Mouse (Mus musculus): ENCODE measurements around the gene Wipi2. TPM values are rescaled to one million over a fixed set of nuclear protein-coding genes. Genes with fewer than 3 reads are reported as not detected.
A peak's percentile ranks its signal among the peaks of the same experiment; 100 is the strongest.

Gene Wipi2
- total and polyA plus RNA-seq, 3 experiments: 38.6 to 74.7 (median 53.6) TPM

DNA sequence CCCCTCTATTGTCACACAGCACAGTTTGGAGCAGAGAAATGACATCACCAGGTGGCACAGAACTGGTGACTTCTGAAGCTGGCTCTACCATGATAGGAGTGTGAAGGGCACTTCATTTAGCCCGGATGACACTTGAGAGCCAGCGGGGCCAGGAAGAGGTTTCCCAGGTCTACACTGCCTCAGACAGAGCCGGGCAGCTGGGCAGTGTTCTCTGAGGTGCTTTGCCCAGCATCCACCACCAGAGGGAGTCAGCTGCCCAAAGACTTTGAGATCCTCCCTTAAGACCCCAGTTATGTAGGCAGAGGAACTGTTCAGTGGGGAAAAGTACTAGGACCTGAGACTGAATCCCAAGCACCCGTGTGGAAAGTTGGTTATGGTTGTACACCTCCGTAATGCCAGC, 46.0 kb upstream of the Wipi2 start:
- H3K4me3 ChIP-seq (ENCODE audit: control insufficient read depth in 1 of 2, insufficient read depth in 1 of 2, low read depth in 2 of 2, low read length in 2 of 2): no peak overlapping the region
- H3K9me3 ChIP-seq (replicated peaks; ENCODE audit: insufficient read depth, low read length): no peaks in the 10 kb centered on the region
- H3K9ac ChIP-seq (ENCODE audit: control insufficient read depth, low read depth, low read length, poor library complexity, severe bottlenecking): no peak overlapping the region
- H3K27ac ChIP-seq (ENCODE audit: control insufficient read depth, low read depth, low read length): no peak overlapping the region
- H3K4me1 ChIP-seq (ENCODE audit: control insufficient read depth in 1 of 2, insufficient read depth in 2 of 2, low read length in 2 of 2): peaks cover 0 to 6% of the 10 kb centered on the region in 2 experiments; a peak in 1 of 4 replicates
- DNase-seq (ENCODE audit: low read depth, low spot score): peak; percentile 62
- H3K27me3 ChIP-seq (ENCODE audit: control insufficient read depth in 1 of 2, insufficient read depth in 2 of 2, low read length in 2 of 2): no peaks in the 10 kb centered on the region
- TF ChIP-seq BHLHE40 (IDR thresholded peaks at IDR 0.05; ENCODE audit: borderline replicate concordance, low read depth, low read length): no peak
- no peak for TF ChIP-seq POLR2A (IDR thresholded peaks at IDR 0.05; ENCODE audit: control insufficient read depth in 1 of 2, insufficient read depth in 1 of 2, low read depth in 1 of 2, low read length in 2 of 2, poor library complexity in 1 of 2)
- no peak for TF ChIP-seq CHD2 (IDR thresholded peaks at IDR 0.05; ENCODE audit: low read length)
- TF ChIP-seq NELFE (IDR thresholded peaks at IDR 0.05; ENCODE audit: low read depth, low read length): no peak
- no peak for TF ChIP-seq GATA1 (IDR thresholded peaks at IDR 0.05; ENCODE audit: low read depth, low read length)
- TF ChIP-seq SIN3A (IDR thresholded peaks at IDR 0.05; ENCODE audit: low read length): no peak
- TF ChIP-seq NRF1 (IDR thresholded peaks at IDR 0.05; ENCODE audit: insufficient read depth, low read depth, low read length, poor library complexity, severe bottlenecking): no peak
- TF ChIP-seq KAT2A (conservative IDR thresholded peaks at IDR 0.05; ENCODE audit: low read depth, low read length): no peak
- TF ChIP-seq CTCF (IDR thresholded peaks at IDR 0.05 in 2 of 3, conservative IDR thresholded peaks at IDR 0.05 in 1 of 3; ENCODE audit: control insufficient read depth in 1 of 3, insufficient read depth in 1 of 3, low read depth in 2 of 3, low read length in 3 of 3, poor library complexity in 1 of 3, severe bottlenecking in 1 of 3): peak; percentile 82 to 87 (median 86)
- TF ChIP-seq USF2 (IDR thresholded peaks at IDR 0.05; ENCODE audit: borderline replicate concordance in 1 of 2, insufficient read depth in 1 of 2, low read depth in 1 of 2, low read length in 2 of 2): no peak
- no peak for TF ChIP-seq POLR2AphosphoS5 (IDR thresholded peaks at IDR 0.05; ENCODE audit: borderline replicate concordance, low read depth, low read length)
- TF ChIP-seq POLR2AphosphoS2 (IDR thresholded peaks at IDR 0.05; ENCODE audit: low read length): no peak
- TF ChIP-seq TBP (IDR thresholded peaks at IDR 0.05; ENCODE audit: low read depth, low read length): no peak
- TF ChIP-seq USF1 (IDR thresholded peaks at IDR 0.05; ENCODE audit: low read depth, low read length): no peak
- no peak for TF ChIP-seq ELF1 (IDR thresholded peaks at IDR 0.05; ENCODE audit: low read depth, low read length)
- TF ChIP-seq MEF2A (IDR thresholded peaks at IDR 0.05; ENCODE audit: extremely low read depth, insufficient replicate concordance, low read depth, low read length, poor library complexity, severe bottlenecking): no peak
- no peak for TF ChIP-seq ZKSCAN1 (IDR thresholded peaks at IDR 0.05; ENCODE audit: low read depth, low read length)
- peak; percentile 69 for TF ChIP-seq RAD21 (IDR thresholded peaks at IDR 0.05; ENCODE audit: low read depth, low read length)
- peak; percentile 86 for TF ChIP-seq SMC3 (IDR thresholded peaks at IDR 0.05; ENCODE audit: low read depth, low read length)
- TF ChIP-seq ZC3H11A (IDR thresholded peaks at IDR 0.05; ENCODE audit: low read depth, low read length): peak; percentile 67
- TF ChIP-seq MAFK (IDR thresholded peaks at IDR 0.05; ENCODE audit: borderline replicate concordance, low read depth, low read length): no peak
- TF ChIP-seq CHD1 (IDR thresholded peaks at IDR 0.05; ENCODE audit: low read depth, low read length): no peak
- TF ChIP-seq MYB (IDR thresholded peaks at IDR 0.05; ENCODE audit: low read depth, low read length): no peak
- no peak for TF ChIP-seq ETS1 (IDR thresholded peaks at IDR 0.05; ENCODE audit: low read depth, low read length)
- no peaks in the 10 kb centered on the region for H3K36me3 ChIP-seq (ENCODE audit: control insufficient read depth in 1 of 2, insufficient read depth in 2 of 2, low read length in 2 of 2)
- no peaks in the 10 kb centered on the region for H3K79me2 ChIP-seq (ENCODE audit: control insufficient read depth, insufficient read depth, low read length, poor library complexity)

Measured in MEL (cell line).